Mouse (Mus musculus): ENCODE measurements around the gene Csnk1g1.

GRCm38 (mm10) chr9:66061656-66062055, 152.9 kb downstream of the Csnk1g1 start:
- TF ChIP-seq POLR2A (IDR thresholded peaks at IDR 0.05; ENCODE audit: borderline replicate concordance, extremely low read depth, insufficient read depth, insufficient read length, poor library complexity, severe bottlenecking) (no peak), CTCF (IDR thresholded peaks at IDR 0.05; ENCODE audit: borderline replicate concordance, extremely low read depth, insufficient read depth, insufficient read length) (no peak)
